Mouse (Mus musculus): ENCODE results near the gene Urgcp. TPM values are rescaled to one million over a fixed set of nuclear protein-coding genes. Genes with fewer than 3 reads are reported as not detected.

The Urgcp gene
- polyA plus RNA-seq, 1 experiment from 2014 or later, result 27.8 TPM

DNA sequence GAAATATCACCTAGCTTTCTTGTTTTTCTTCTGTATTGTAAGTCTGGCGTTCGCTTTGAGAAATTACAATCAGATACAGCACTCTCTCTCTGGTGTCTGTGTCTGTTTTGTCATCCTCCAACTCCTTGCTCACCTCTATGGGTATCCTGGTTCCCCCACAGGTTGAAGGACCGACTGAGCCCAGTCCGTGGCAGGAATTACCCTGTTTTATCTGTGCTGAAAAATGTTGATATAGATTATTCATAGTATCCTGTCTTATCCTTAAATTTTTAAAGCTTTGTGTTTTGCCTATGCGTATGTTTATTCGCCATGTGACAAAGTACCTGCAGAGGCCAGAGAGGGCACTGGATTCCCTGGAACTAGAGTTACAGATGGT, 59.2 kb downstream of the Urgcp start:
- Histone ChIP-seq H3K9me3 (ENCODE audit: low read length) (no peaks in the 10 kb centered on the region), H3K4me3 (ENCODE audit: low read length) (no peak overlapping the region), H3K27ac (ENCODE audit: low read length) (no peak overlapping the region), H3K4me2 (replicated peaks; ENCODE audit: low read depth, low read length) (no peak overlapping the region), H3K9ac (replicated peaks; ENCODE audit: low read length) (no peak overlapping the region), H3K27me3 (ENCODE audit: insufficient read depth, low read length) (no peaks in the 10 kb centered on the region), H3K36me3 (ENCODE audit: insufficient read depth, low read length) (peaks cover 24% of the 10 kb centered on the region), H3K4me1 (ENCODE audit: insufficient read depth, low read length) (peaks cover 10% of the 10 kb centered on the region)
- 91% methylated on average over 6 of the region's 6 CpGs for WGBS
- ATAC-seq (ENCODE audit: low FRiP score, low TSS enrichment), result no peak

DNA sequence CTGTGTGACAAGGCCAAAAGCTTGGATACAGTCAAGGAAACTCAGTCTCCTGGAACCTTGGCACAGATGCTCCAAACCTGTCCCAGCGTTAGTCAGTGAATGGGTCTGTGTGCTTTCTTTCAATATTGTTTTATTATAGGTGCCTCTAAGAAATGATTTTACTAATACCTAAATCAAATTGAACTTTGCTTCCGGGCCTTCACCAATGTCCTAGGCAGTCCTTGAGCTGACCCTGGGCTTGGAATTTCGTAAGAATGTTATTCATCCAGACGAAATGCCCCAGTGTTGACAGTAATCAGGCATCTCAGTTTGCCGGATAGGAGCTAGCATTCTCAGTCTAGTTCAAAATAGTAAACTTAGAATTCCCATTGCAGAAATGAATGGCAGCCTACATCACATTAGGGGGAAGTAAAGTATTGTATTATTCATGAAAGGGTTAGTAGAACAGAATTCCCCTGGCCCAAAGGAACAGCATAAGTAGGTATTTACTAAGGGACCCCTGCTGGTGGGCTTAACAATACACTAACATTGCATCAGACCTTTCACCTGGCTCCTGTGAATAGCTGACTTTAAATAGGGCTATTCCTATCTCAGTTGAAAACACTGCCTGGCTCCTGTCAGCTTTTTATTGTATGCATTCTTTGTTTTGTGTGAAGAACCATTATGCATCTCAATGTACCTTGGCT, 59.8 kb downstream of the Urgcp start:
- peaks cover 24% of the 10 kb centered on the region for H3K36me3 ChIP-seq (ENCODE audit: insufficient read depth, low read length)
- no peak overlapping the region for H3K9ac ChIP-seq (replicated peaks; ENCODE audit: low read length)
- H3K4me2 ChIP-seq (replicated peaks; ENCODE audit: low read depth, low read length), result no peak overlapping the region
- no peak overlapping the region for H3K27ac ChIP-seq (ENCODE audit: low read length)
- H3K4me1 ChIP-seq (ENCODE audit: insufficient read depth, low read length), result peaks cover 10% of the 10 kb centered on the region
- no peaks in the 10 kb centered on the region for H3K9me3 ChIP-seq (ENCODE audit: low read length)
- 82% methylated on average over 5 of the region's 5 CpGs for WGBS
- no peak for ATAC-seq (ENCODE audit: low FRiP score, low TSS enrichment)
- no peak overlapping the region for H3K4me3 ChIP-seq (ENCODE audit: low read length)
- H3K27me3 ChIP-seq (ENCODE audit: insufficient read depth, low read length), result no peaks in the 10 kb centered on the region

DNA sequence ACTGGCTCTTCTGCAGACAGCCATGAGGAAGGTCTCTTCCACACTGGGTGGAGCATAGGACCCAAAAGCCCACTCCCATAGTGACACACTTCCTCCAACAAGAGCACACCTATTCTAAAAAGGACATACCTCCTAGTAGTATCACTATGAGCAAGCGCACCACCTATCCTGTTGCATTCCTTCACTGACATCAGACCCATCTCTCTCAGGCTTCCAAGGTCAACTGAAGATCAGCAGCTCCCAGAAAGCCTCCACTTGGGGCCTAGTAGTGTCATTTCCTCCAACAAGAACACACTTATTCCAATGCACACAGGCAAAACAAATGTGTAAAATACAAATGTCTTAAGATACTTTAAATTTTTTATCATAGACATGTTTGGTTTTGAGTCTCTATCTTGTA, 60.4 kb downstream of the Urgcp start:
- no peaks in the 10 kb centered on the region for H3K9me3 ChIP-seq (ENCODE audit: low read length)
- H3K9ac ChIP-seq (replicated peaks; ENCODE audit: low read length), result no peak overlapping the region
- H3K4me3 ChIP-seq (ENCODE audit: low read length), result no peak overlapping the region
- peaks cover 10% of the 10 kb centered on the region for H3K4me1 ChIP-seq (ENCODE audit: insufficient read depth, low read length)
- H3K27ac ChIP-seq (ENCODE audit: low read length), result no peak overlapping the region
- no peak for ATAC-seq (ENCODE audit: low FRiP score, low TSS enrichment)
- H3K4me2 ChIP-seq (replicated peaks; ENCODE audit: low read depth, low read length), result no peak overlapping the region
- H3K27me3 ChIP-seq (ENCODE audit: insufficient read depth, low read length), result no peaks in the 10 kb centered on the region
- 96% methylated on average over 1 of the region's 1 CpGs for WGBS
- peaks cover 24% of the 10 kb centered on the region for H3K36me3 ChIP-seq (ENCODE audit: insufficient read depth, low read length)

DNA sequence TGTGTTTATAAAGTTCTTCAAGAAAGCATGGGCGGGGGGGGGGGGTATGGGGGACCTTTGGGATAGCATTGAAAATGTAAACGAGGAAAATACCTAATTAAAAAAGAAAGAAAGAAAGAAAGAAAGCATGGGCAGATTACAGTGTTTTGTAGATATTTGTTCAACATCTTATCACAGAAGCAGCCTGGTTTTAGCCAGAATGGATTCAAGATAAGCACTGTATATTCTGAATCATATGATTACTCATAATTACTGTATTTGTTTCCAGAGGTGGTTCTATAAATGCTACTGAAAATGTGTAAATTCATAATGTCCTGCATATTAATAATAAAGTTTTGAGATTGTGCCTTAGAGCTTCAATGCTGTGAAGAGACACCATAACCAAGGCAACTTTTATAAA, 60.9 kb downstream of the Urgcp start:
- Histone ChIP-seq H3K36me3 (ENCODE audit: insufficient read depth, low read length) (peaks cover 24% of the 10 kb centered on the region), H3K27ac (ENCODE audit: low read length) (no peak overlapping the region), H3K4me3 (ENCODE audit: low read length) (no peak overlapping the region), H3K9me3 (ENCODE audit: low read length) (no peaks in the 10 kb centered on the region), H3K4me2 (replicated peaks; ENCODE audit: low read depth, low read length) (no peak overlapping the region), H3K9ac (replicated peaks; ENCODE audit: low read length) (no peak overlapping the region), H3K4me1 (ENCODE audit: insufficient read depth, low read length) (peaks cover 5% of the 10 kb centered on the region), H3K27me3 (ENCODE audit: insufficient read depth, low read length) (no peaks in the 10 kb centered on the region)
- 68% methylated on average over 2 of the region's 2 CpGs for WGBS
- no peak for ATAC-seq (ENCODE audit: low FRiP score, low TSS enrichment)

DNA sequence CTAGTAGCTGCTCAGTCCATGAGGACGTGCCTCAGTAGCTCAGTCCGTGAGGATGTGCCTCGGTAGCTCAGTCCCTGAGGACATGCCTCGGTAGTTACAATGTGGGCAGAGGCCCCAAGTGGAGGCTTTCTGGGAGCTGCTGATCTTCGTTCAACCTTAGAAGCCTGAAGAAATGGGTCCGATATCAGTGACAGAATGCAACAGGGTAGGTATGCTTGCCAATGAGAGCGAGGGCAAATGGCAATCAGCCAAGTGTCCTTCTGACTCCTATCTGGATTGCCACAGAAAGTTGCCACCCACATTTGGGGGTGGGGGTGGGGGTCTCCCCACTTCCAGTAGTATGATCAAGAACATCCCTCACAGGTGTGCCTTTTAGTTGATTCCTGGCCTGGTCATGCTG, 61.4 kb downstream of the Urgcp start:
- Histone ChIP-seq H3K9me3 (ENCODE audit: low read length) (no peaks in the 10 kb centered on the region), H3K36me3 (ENCODE audit: insufficient read depth, low read length) (peaks cover 24% of the 10 kb centered on the region), H3K9ac (replicated peaks; ENCODE audit: low read length) (no peak overlapping the region), H3K4me2 (replicated peaks; ENCODE audit: low read depth, low read length) (no peak overlapping the region), H3K27me3 (ENCODE audit: insufficient read depth, low read length) (no peaks in the 10 kb centered on the region), H3K27ac (ENCODE audit: low read length) (no peak overlapping the region), H3K4me1 (ENCODE audit: insufficient read depth, low read length) (no peaks in the 10 kb centered on the region), H3K4me3 (ENCODE audit: low read length) (no peak overlapping the region)
- 77% methylated on average over 7 of the region's 7 CpGs for WGBS
- no peak for ATAC-seq (ENCODE audit: low FRiP score, low TSS enrichment)

DNA sequence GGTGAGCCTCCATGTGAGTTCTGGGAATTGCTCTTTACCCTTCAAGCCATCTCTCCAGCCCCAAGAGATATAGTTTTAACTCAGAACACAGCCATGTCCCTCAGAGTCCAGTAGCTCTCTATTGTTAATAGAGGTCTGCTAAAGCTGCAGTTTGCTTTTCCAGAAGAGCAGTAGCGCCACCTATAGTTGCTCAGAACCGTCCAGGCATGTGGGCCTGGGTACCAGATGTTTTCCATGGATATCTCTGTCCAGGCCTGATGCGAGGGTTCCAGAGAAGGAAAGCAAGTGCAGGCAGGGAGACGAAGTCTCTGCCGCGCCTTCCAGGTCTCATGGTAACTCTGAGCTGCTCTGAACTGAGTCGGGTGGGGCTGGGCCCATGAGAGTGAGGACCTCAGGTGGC, 70.4 kb downstream of the Urgcp start:
- 30% methylated on average over 7 of the region's 7 CpGs for WGBS
- H3K4me3 ChIP-seq (ENCODE audit: low read length), result no peak overlapping the region
- no peaks in the 10 kb centered on the region for H3K36me3 ChIP-seq (ENCODE audit: insufficient read depth, low read length)
- no peak overlapping the region for H3K9ac ChIP-seq (replicated peaks; ENCODE audit: low read length)
- no peaks in the 10 kb centered on the region for H3K27me3 ChIP-seq (ENCODE audit: insufficient read depth, low read length)
- no peak overlapping the region for H3K27ac ChIP-seq (ENCODE audit: low read length)
- no peak for ATAC-seq (ENCODE audit: low FRiP score, low TSS enrichment)
- H3K4me2 ChIP-seq (replicated peaks; ENCODE audit: low read depth, low read length), result no peak overlapping the region
- H3K9me3 ChIP-seq (ENCODE audit: low read length), result 0 out of 2 replicates have a peak, but pooled peaks cover 4% of the 10 kb centered on the region
- no peaks in the 10 kb centered on the region for H3K4me1 ChIP-seq (ENCODE audit: insufficient read depth, low read length)

DNA sequence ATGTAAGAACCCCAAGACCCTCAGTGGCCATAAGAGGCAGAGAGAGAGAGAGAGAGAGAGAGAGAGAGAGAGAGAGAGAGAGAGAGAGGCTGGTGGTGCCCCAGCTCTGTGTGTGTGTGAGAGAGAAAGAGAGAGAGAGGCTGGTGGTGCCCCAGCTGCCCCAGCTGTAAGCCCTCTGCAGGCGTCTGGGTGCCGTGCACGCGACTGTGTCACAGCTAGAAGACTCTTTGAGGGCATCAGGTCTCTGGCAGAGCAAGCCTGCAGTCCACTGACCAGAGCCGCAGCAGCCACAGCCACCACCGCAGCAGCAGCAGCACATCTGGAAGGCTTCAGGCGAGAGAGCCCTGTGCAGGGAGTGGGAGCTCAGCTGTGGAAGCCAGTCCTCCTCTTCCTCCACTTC, 77.9 kb downstream of the Urgcp start:
- Histone ChIP-seq H3K4me1 (ENCODE audit: insufficient read depth, low read length) (no peaks in the 10 kb centered on the region), H3K27me3 (ENCODE audit: insufficient read depth, low read length) (no peaks in the 10 kb centered on the region), H3K27ac (ENCODE audit: low read length) (no peak overlapping the region), H3K4me3 (ENCODE audit: low read length) (no peak overlapping the region), H3K4me2 (replicated peaks; ENCODE audit: low read depth, low read length) (no peak overlapping the region), H3K9me3 (ENCODE audit: low read length) (no peaks in the 10 kb centered on the region), H3K9ac (replicated peaks; ENCODE audit: low read length) (no peak overlapping the region), H3K36me3 (ENCODE audit: insufficient read depth, low read length) (no peaks in the 10 kb centered on the region)
- 31% methylated on average over 7 of the region's 7 CpGs for WGBS
- no peak for ATAC-seq (ENCODE audit: low FRiP score, low TSS enrichment)

DNA sequence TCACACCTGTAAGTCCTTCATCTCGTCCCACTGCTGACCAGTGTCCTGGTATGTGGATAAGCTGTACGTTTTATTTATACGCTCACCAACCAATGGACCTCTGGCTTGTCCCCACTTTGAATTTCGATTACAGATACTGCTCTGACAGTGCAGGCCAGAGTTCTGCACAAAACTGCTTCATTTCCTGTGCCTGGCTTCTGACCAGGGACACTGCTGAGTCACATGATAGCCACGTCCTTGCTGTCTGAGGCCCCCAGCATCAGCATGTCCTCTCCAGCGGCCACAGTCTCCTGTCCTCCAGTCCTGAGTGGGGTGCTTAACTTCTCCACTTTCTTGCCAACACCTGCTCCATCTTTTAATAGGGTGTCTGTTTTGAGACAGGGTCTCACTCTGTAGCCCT, 79.6 kb downstream of the Urgcp start:
- no peak overlapping the region for H3K27ac ChIP-seq (ENCODE audit: low read length)
- H3K4me2 ChIP-seq (replicated peaks; ENCODE audit: low read depth, low read length), result no peak overlapping the region
- H3K9me3 ChIP-seq (ENCODE audit: low read length), result no peaks in the 10 kb centered on the region
- H3K27me3 ChIP-seq (ENCODE audit: insufficient read depth, low read length), result no peaks in the 10 kb centered on the region
- H3K36me3 ChIP-seq (ENCODE audit: insufficient read depth, low read length), result no peaks in the 10 kb centered on the region
- WGBS, result 69% methylated on average over 6 of the region's 6 CpGs
- no peak overlapping the region for H3K9ac ChIP-seq (replicated peaks; ENCODE audit: low read length)
- H3K4me3 ChIP-seq (ENCODE audit: low read length), result no peak overlapping the region
- no peak for ATAC-seq (ENCODE audit: low FRiP score, low TSS enrichment)
- H3K4me1 ChIP-seq (ENCODE audit: insufficient read depth, low read length), result no peaks in the 10 kb centered on the region

Other genes with a start within 250 kb of the Urgcp start
- 203 and 229 TPM in 2 replicates for gene Xbp1, start 241.7 kb downstream of the Urgcp start, polyA plus RNA-seq (2015; fragmentation: Nextera tagmentation; extraction: Ambion mirVana)
- 19.7 and 22.1 TPM in 2 replicates for gene Ccdc117, start 220.2 kb downstream of the Urgcp start, polyA plus RNA-seq (2015; fragmentation: Nextera tagmentation; extraction: Ambion mirVana)
- gene Ankrd36, start 192.7 kb downstream of the Urgcp start, polyA plus RNA-seq (2015; fragmentation: Nextera tagmentation; extraction: Ambion mirVana), result not detected in 2 replicates
- 197 and 212 TPM in 2 replicates for gene Mrps24, start 46.7 kb downstream of the Urgcp start, polyA plus RNA-seq (2015; fragmentation: Nextera tagmentation; extraction: Ambion mirVana)
- 123 and 132 TPM in 2 replicates for gene Dbnl, start 26.1 kb upstream of the Urgcp start, polyA plus RNA-seq (2015; fragmentation: Nextera tagmentation; extraction: Ambion mirVana)
- gene Pgam2, start 41.4 kb upstream of the Urgcp start, polyA plus RNA-seq (2015; fragmentation: Nextera tagmentation; extraction: Ambion mirVana), result 33.0 and 42.8 TPM in 2 replicates
- gene Polm, start 75.6 kb upstream of the Urgcp start, polyA plus RNA-seq (2015; fragmentation: Nextera tagmentation; extraction: Ambion mirVana), result 9.8 and 11.4 TPM in 2 replicates
- gene Aebp1, start 99.6 kb upstream of the Urgcp start, polyA plus RNA-seq (2015; fragmentation: Nextera tagmentation; extraction: Ambion mirVana), result 59.6 and 61.1 TPM in 2 replicates
- 152 and 155 TPM in 2 replicates for gene Pold2, start 115.9 kb upstream of the Urgcp start, polyA plus RNA-seq (2015; fragmentation: Nextera tagmentation; extraction: Ambion mirVana)
- 5.1 and 9.1 TPM in 2 replicates for gene Myl7, start 136.4 kb upstream of the Urgcp start, polyA plus RNA-seq (2015; fragmentation: Nextera tagmentation; extraction: Ambion mirVana)
- 1.7 and 2.0 TPM in 2 replicates for gene Gck, start 187.7 kb upstream of the Urgcp start, polyA plus RNA-seq (2015; fragmentation: Nextera tagmentation; extraction: Ambion mirVana)
- gene Ykt6, start 193.3 kb upstream of the Urgcp start, polyA plus RNA-seq (2015; fragmentation: Nextera tagmentation; extraction: Ambion mirVana), result 56.1 and 61.8 TPM in 2 replicates

Measured in kidney, embryonic 16.5 days (tissue).